Comparison of ENCODE assay signal across 27 mouse cellular contexts in the genomic region with DNA sequence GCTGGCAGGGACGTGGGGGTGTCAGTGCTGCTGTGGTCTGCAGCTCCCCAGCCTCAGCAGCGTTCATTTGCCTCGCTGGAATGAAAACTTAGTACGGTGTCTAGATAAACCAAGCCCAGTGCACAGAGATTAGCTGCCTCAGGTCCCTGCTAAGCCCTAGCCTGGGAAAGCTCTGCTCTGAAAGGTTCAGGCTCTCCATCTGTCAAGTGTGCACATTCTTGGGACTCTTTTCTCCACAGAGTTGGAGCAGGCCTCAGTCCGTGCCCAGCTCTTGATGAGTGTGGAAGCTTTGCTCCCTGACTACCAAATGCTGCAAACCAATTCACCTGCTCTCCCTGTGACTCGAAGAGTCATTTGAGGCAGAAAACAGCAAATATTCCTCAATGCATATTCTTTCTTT. TPM values are rescaled to one million over a fixed set of nuclear protein-coding genes. Genes with fewer than 3 reads are reported as not detected.
DNase-seq lines count a peak whose midpoint lies in the region; ATAC-seq and TF ChIP-seq lines count a peak whose summit lies in the region.
"Had no signal": no experiment of that assay in that cellular context is flagged by ENCODE, and none has a peak within 500 bp of the region (broad histone marks: within the 10 kb centered on the region; RNA-seq: fewer than 3 reads in every experiment).

No protein-coding gene starts in this region.

- H3K27ac ChIP-seq in heart, embryonic 12.5 days (ENCODE audit: poor library complexity, severe bottlenecking) = peak overlapping the region; percentile 1; the same call in 1 of the 2 replicates
- H3K27ac ChIP-seq in heart, adult 2 months = no peak overlapping the region
- H3K27ac ChIP-seq in stomach, embryonic 16.5 days (ENCODE audit: low read length) = no peak overlapping the region
- H3K27ac ChIP-seq in stomach, postnatal 0 days (replicated peaks) = no peak overlapping the region
- peak overlapping the region; percentile 86; the same call in 1 of the 2 replicates for H3K27ac ChIP-seq in forebrain, embryonic 15.5 days (replicated peaks)
- H3K27ac ChIP-seq: embryonic facial prominence, embryonic 15.5 days; heart, embryonic 15.5 days; hindbrain, embryonic 13.5 days; hindbrain, postnatal 0 days had no signal

- H3K9ac ChIP-seq in heart, embryonic 12.5 days = no peak overlapping the region
- no peak overlapping the region for H3K9ac ChIP-seq in heart, adult 2 months (ENCODE audit: low read depth, low read length)
- H3K9ac ChIP-seq in stomach, embryonic 16.5 days (ENCODE audit: low read length) = no peak overlapping the region
- H3K9ac ChIP-seq in stomach, postnatal 0 days (ENCODE audit: low read length) = no peak overlapping the region
- no peak overlapping the region for H3K9ac ChIP-seq in forebrain, embryonic 15.5 days (replicated peaks)
- H3K9ac ChIP-seq: embryonic facial prominence, embryonic 15.5 days; heart, embryonic 15.5 days; hindbrain, embryonic 13.5 days had no signal

- intact Hi-C loops in heart, adult 2 months (cut with DNase I) = no loop called here

- WGBS in heart, embryonic 12.5 days = 39% methylated on average over 6 of the region's 6 CpGs
- 59% methylated on average over 6 of the region's 6 CpGs for WGBS in heart, adult 2 months
- WGBS in stomach, embryonic 16.5 days = 60% methylated on average over 6 of the region's 6 CpGs
- 60% methylated on average over 6 of the region's 6 CpGs for WGBS in stomach, postnatal 0 days
- 59% methylated on average over 6 of the region's 6 CpGs for WGBS in forebrain, embryonic 15.5 days

- H3K4me2 ChIP-seq in heart, embryonic 12.5 days = no peak overlapping the region
- H3K4me2 ChIP-seq in stomach, embryonic 16.5 days (ENCODE audit: low read depth, low read length) = no peak overlapping the region
- no peak overlapping the region for H3K4me2 ChIP-seq in stomach, postnatal 0 days (replicated peaks; ENCODE audit: low read depth)
- no peak overlapping the region for H3K4me2 ChIP-seq in forebrain, embryonic 15.5 days (replicated peaks)
- H3K4me2 ChIP-seq: embryonic facial prominence, embryonic 15.5 days; heart, embryonic 15.5 days; hindbrain, embryonic 13.5 days had no signal

- TF ChIP-seq EP300 in heart, adult 2 months (IDR thresholded peaks at IDR 0.05; ENCODE audit: insufficient read depth, low read depth, low read length) = no peak
- TF ChIP-seq EP300 in stomach, postnatal 0 days (optimal IDR thresholded peaks at IDR 0.05) = no peak

- peaks cover 49% of the 10 kb centered on the region for H3K27me3 ChIP-seq in heart, embryonic 12.5 days (replicated peaks)
- peaks cover 1% of the 10 kb centered on the region for H3K27me3 ChIP-seq in heart, adult 2 months (ENCODE audit: control insufficient read depth, insufficient read depth, low read length)
- peaks cover 4% of the 10 kb centered on the region; the same call in 1 of the 2 replicates for H3K27me3 ChIP-seq in stomach, embryonic 16.5 days (ENCODE audit: control insufficient read depth, insufficient read depth, low read length)
- no peaks in the 10 kb centered on the region for H3K27me3 ChIP-seq in stomach, postnatal 0 days (ENCODE audit: control insufficient read depth, insufficient read depth, low read length)
- 0 out of 2 replicates have a peak, but pooled peaks cover 6% of the 10 kb centered on the region for H3K27me3 ChIP-seq in forebrain, embryonic 15.5 days

- TF ChIP-seq CTCF in heart, adult 2 months (IDR thresholded peaks at IDR 0.05) = no peak
- TF ChIP-seq CTCF in stomach, postnatal 0 days (IDR thresholded peaks at IDR 0.05; ENCODE audit: low read depth) = no peak

- H3K36me3 ChIP-seq in heart, embryonic 12.5 days = no peaks in the 10 kb centered on the region
- H3K36me3 ChIP-seq in heart, adult 2 months (ENCODE audit: control insufficient read depth, insufficient read depth, low read length) = no peaks in the 10 kb centered on the region
- H3K36me3 ChIP-seq in stomach, embryonic 16.5 days (ENCODE audit: control insufficient read depth, insufficient read depth, low read length) = no peaks in the 10 kb centered on the region
- H3K36me3 ChIP-seq in stomach, postnatal 0 days (ENCODE audit: control insufficient read depth, insufficient read depth, low read length) = no peaks in the 10 kb centered on the region
- H3K36me3 ChIP-seq in forebrain, embryonic 15.5 days = no peaks in the 10 kb centered on the region
- H3K36me3 ChIP-seq: embryonic facial prominence, embryonic 15.5 days; heart, embryonic 15.5 days; hindbrain, embryonic 13.5 days had no signal

- TF ChIP-seq POLR2A in heart, adult 2 months (IDR thresholded peaks at IDR 0.05; ENCODE audit: insufficient read depth, low read depth, low read length) = no peak

- no peaks in the 10 kb centered on the region for H3K79me2 ChIP-seq in heart, adult 2 months (replicated peaks; ENCODE audit: control insufficient read depth, insufficient read depth, low read length)

- ATAC-seq in heart, embryonic 12.5 days (ENCODE audit: insufficient number of reproducible peaks, low FRiP score) = no peak
- 0 out of 2 replicates have a peak, but pooled peaks have one; percentile 19 for ATAC-seq in stomach, embryonic 16.5 days (ENCODE audit: insufficient read depth, low FRiP score)
- ATAC-seq in stomach, postnatal 0 days (ENCODE audit: low FRiP score, low TSS enrichment) = no peak
- no peak for ATAC-seq in forebrain, embryonic 15.5 days (replicated peaks)
- ATAC-seq: hindbrain, postnatal 0 days had no signal

- no peak for DNase-seq in heart, adult 2 months
- no peak for DNase-seq in stomach, postnatal 0 days (ENCODE audit: low spot score)
- DNase-seq in adipocyte (ENCODE audit: low spot score) = no peak
- DNase-seq: adrenal gland, adult 8-10 months; adrenal gland, postnatal 36 days; cerebellum, adult 11 months; cerebellum, adult 8-10 months; cerebellum, postnatal 14 days; embryo, embryonic 11 days; gastrocnemius, postnatal 36 days; heart, adult 18-20 months; kidney, adult 18-20 months had no signal

- no peak overlapping the region for H3K4me3 ChIP-seq in heart, embryonic 12.5 days
- no peak overlapping the region for H3K4me3 ChIP-seq in heart, adult 2 months
- no peak overlapping the region for H3K4me3 ChIP-seq in stomach, embryonic 16.5 days (replicated peaks; ENCODE audit: low read length)
- no peak overlapping the region for H3K4me3 ChIP-seq in stomach, postnatal 0 days (ENCODE audit: low read depth, low read length)
- H3K4me3 ChIP-seq in forebrain, embryonic 15.5 days = no peak overlapping the region
- H3K4me3 ChIP-seq: embryonic facial prominence, embryonic 15.5 days; erythroblast, embryonic 14.5 days; heart, embryonic 15.5 days; hindbrain, embryonic 13.5 days had no signal

- H3K4me1 ChIP-seq in heart, embryonic 12.5 days (replicated peaks) = peaks cover 38% of the 10 kb centered on the region
- no peaks in the 10 kb centered on the region for H3K4me1 ChIP-seq in heart, adult 2 months (ENCODE audit: control insufficient read depth, insufficient read depth, low read length)
- H3K4me1 ChIP-seq in stomach, embryonic 16.5 days (ENCODE audit: control insufficient read depth, insufficient read depth, low read length) = 0 out of 2 replicates have a peak, but pooled peaks cover 2% of the 10 kb centered on the region
- no peaks in the 10 kb centered on the region for H3K4me1 ChIP-seq in stomach, postnatal 0 days (replicated peaks; ENCODE audit: control insufficient read depth, insufficient read depth)
- peaks cover 70% of the 10 kb centered on the region for H3K4me1 ChIP-seq in forebrain, embryonic 15.5 days

- 0 out of 2 replicates have a peak, but pooled peaks cover 4% of the 10 kb centered on the region for H3K9me3 ChIP-seq in heart, embryonic 12.5 days (replicated peaks)
- no peaks in the 10 kb centered on the region for H3K9me3 ChIP-seq in stomach, embryonic 16.5 days (replicated peaks; ENCODE audit: control insufficient read depth, low read length)
- H3K9me3 ChIP-seq in stomach, postnatal 0 days (ENCODE audit: control insufficient read depth, low read length) = no peaks in the 10 kb centered on the region
- H3K9me3 ChIP-seq in forebrain, embryonic 15.5 days = no peaks in the 10 kb centered on the region
- H3K9me3 ChIP-seq: embryonic facial prominence, embryonic 15.5 days; heart, embryonic 15.5 days; hindbrain, embryonic 13.5 days had no signal

RNA-seq across cellular contexts. Expression of a gene that starts 43.5 kb away (rescaled TPM):
- not detected in 2 replicates for polyA plus RNA-seq in heart, embryonic 12.5 days (2016; fragmentation: Nextera tagmentation; extraction: Ambion mirVana)
- total RNA-seq in heart, adult 2 months (2021) = not detected
- not detected in 2 replicates for polyA plus RNA-seq in heart, adult 2 months (2012; rRNA removed)
- polyA plus RNA-seq in stomach, embryonic 16.5 days (2015; fragmentation: Nextera tagmentation; extraction: Ambion mirVana) = 0.09 TPM in 1 of 2 replicates, not detected in the other
- not detected in 2 replicates for polyA plus RNA-seq in stomach, postnatal 0 days (2015; fragmentation: Nextera tagmentation; extraction: Ambion mirVana)
- polyA plus RNA-seq in forebrain, embryonic 15.5 days (2015; fragmentation: Nextera tagmentation; extraction: Ambion mirVana) = 0.29 and 0.45 TPM in 2 replicates
- total RNA-seq: adrenal gland, adult 8-10 months; adrenal gland, postnatal 36 days; common myeloid progenitor, adult 5-6 weeks; ES-E14; gastrocnemius, adult 8-10 months; gastrocnemius, postnatal 36 days; heart, adult 18-20 months; hematopoietic stem cell, adult 5-6 weeks had no signal
- polyA plus RNA-seq: embryonic facial prominence, embryonic 11.5 days; embryonic facial prominence, embryonic 15.5 days; erythroblast, embryonic 14.5 days; heart, embryonic 15.5 days; hindbrain, postnatal 0 days; intestine, embryonic 14.5 days; kidney, embryonic 14.5 days had no signal

Comparison
In these comparisons a context has a peak if more than half of its experiments do, and no peak if none do; other contexts are left out.
1. H3K27ac ChIP-seq: peak in heart, embryonic 12.5 days (single experiment) and forebrain, embryonic 15.5 days (single experiment); none in heart, adult 2 months (single experiment), stomach, embryonic 16.5 days (single experiment) and stomach, postnatal 0 days (single experiment).